Mouse (Mus musculus) layer of hippocampus, postnatal 14 days (tissue): Measurements from ENCODE around the gene Gan. TPM values are rescaled to one million over a fixed set of nuclear protein-coding genes. Genes with fewer than 3 reads are reported as not detected.

Experiments used
- total RNA-seq, 2 experiments: library from RNA; stranded (reverse); gene quantifications; 2 replicates each; pipeline ENCODE4 v1.2.3; 2021

The Gan gene
- total RNA-seq, 2 experiments from 2014 or later, result 17.6 to 18.6 TPM

Other genes with a start within 250 kb of the Gan start
- 10 to 100 TPM; 12.2 to 12.6 TPM for gene Cmc2, start 236.7 kb upstream of the Gan start, total RNA-seq
- 1 to 10 TPM; 1.5 to 2.4 TPM for gene Cenpn, start 236.4 kb upstream of the Gan start, total RNA-seq
- gene Atmin, start 214.7 kb upstream of the Gan start, total RNA-seq, result 10 to 100 TPM; 35.0 to 37.5 TPM
- 1 to 10 TPM; 9.5 to 9.7 TPM for gene 1700030J22Rik, start 179.2 kb upstream of the Gan start, total RNA-seq
- 10 to 100 TPM; 49.1 to 55.1 TPM for gene Gcsh, start 164.6 kb upstream of the Gan start, total RNA-seq
- under 1 TPM; 0.14 TPM for gene Pkd1l2, start 75.7 kb upstream of the Gan start, total RNA-seq
- not detected for gene Bco1, start 62.3 kb upstream of the Gan start, total RNA-seq
- gene Cmip, start 98.9 kb downstream of the Gan start, total RNA-seq, result 100 to 1,000 TPM; 330 to 332 TPM